Mouse (Mus musculus): ENCODE results near the gene Trpc4.

- no peak for TF ChIP-seq TCF12 (IDR thresholded peaks at IDR 0.05; ENCODE audit: insufficient read depth, poor library complexity, severe bottlenecking)
- no peak for TF ChIP-seq USF1 (IDR thresholded peaks at IDR 0.05; ENCODE audit: low read depth)
Measured at GRCm38 (mm10) chr3:54249311-54249710, 93.5 kb downstream of the Trpc4 start.

Data from myocyte (in vitro differentiated cells).